Mouse (Mus musculus) gastrocnemius, postnatal 14 days (tissue): ENCODE results near the gene Arl14. TPM values are rescaled to one million over a fixed set of nuclear protein-coding genes. Genes with fewer than 3 reads are reported as not detected.

Experiments used
- DNase-seq: peaks from one replicate; pipeline ENCODE4 v3.0.0; 2021; ENCODE audit warnings: mixed read lengths
- intact Hi-C: fragments of 180-260 bp; cut with DNase I; formaldehyde crosslinking; loops from one replicate; pipeline ENCODE4 v1.15.1; 2025; ENCODE audit warnings: low total_unique reads
- long read RNA-seq, 2 experiments: library from polyadenylated mRNA; stranded (forward); transcript quantifications; one replicate each; pipeline ENCODE4 v2.0.0; 2021
- total RNA-seq, 2 experiments: library from RNA; stranded (reverse); gene quantifications; 2 replicates each; pipeline ENCODE4 v1.2.3; 2021

The Arl14 gene
- total RNA-seq: not detected
- long read RNA-seq, experiment 1: 0 reads
- long read RNA-seq, experiment 2: 0 reads

GRCm38 (mm10) chr3:69221806-69222501 is at the start of gene Arl14:
Gene Arl14 (plus strand): TSS chr3:69222419.
- intact Hi-C loops: no loop called here

GRCm38 (mm10) chr3:69175229-69175628 is 47.0 kb upstream of the Arl14 start:
- DNase-seq: no peak
- intact Hi-C loops: no loop called here

More at GRCm38 (mm10) chr3:69221806-69222501, at the start of gene Arl14:
- DNase-seq: no peak

- DNase-seq: no peak
- intact Hi-C loops: no loop called here
Observed at GRCm38 (mm10) chr3:69177168-69177797, 44.9 kb upstream of the Arl14 start.

GRCm38 (mm10) chr3:69177914-69178313 is 44.3 kb upstream of the Arl14 start:
- intact Hi-C loops: no loop called here

GRCm38 (mm10) chr3:69178365-69179004 is 43.7 kb upstream of the Arl14 start:
- intact Hi-C loops: no loop called here
- DNase-seq: no peak

More at GRCm38 (mm10) chr3:69177914-69178313, 44.3 kb upstream of the Arl14 start:
- DNase-seq: no peak

- intact Hi-C loops: no loop called here
- DNase-seq: no peak
Observed at GRCm38 (mm10) chr3:69181531-69181930, 40.7 kb upstream of the Arl14 start.

- intact Hi-C loops: no loop called here
- DNase-seq: no peak
Observed at GRCm38 (mm10) chr3:69182225-69182624, 40.0 kb upstream of the Arl14 start.

GRCm38 (mm10) chr3:69185244-69185643 is 37.0 kb upstream of the Arl14 start:
- intact Hi-C loops: no loop called here
- DNase-seq: no peak

GRCm38 (mm10) chr3:69186031-69186430 is 36.2 kb upstream of the Arl14 start:
- intact Hi-C loops: no loop called here
- DNase-seq: no peak

- no peak for DNase-seq
Observed at GRCm38 (mm10) chr3:69186643-69187042, 35.6 kb upstream of the Arl14 start.

GRCm38 (mm10) chr3:69192995-69193394 is 29.2 kb upstream of the Arl14 start:
- intact Hi-C loops: no loop called here
- DNase-seq: no peak

More at GRCm38 (mm10) chr3:69186643-69187042, 35.6 kb upstream of the Arl14 start:
- intact Hi-C loops: no loop called here

GRCm38 (mm10) chr3:69194496-69194895 is 27.7 kb upstream of the Arl14 start:
- DNase-seq: no peak
- intact Hi-C loops: no loop called here

- DNase-seq: no peak
- intact Hi-C loops: no loop called here
Observed at GRCm38 (mm10) chr3:69195251-69195650, 27.0 kb upstream of the Arl14 start.

- DNase-seq: peak; percentile 15
- intact Hi-C loops: no loop called here
Observed at GRCm38 (mm10) chr3:69198098-69198497, 24.1 kb upstream of the Arl14 start.

GRCm38 (mm10) chr3:69200251-69200650 is 22.0 kb upstream of the Arl14 start:
- intact Hi-C loops: no loop called here
- DNase-seq: no peak

- no peak for DNase-seq
- intact Hi-C loops: no loop called here
Observed at GRCm38 (mm10) chr3:69201206-69201605, 21.0 kb upstream of the Arl14 start.

- intact Hi-C loops: no loop called here
- no peak for DNase-seq
Observed at GRCm38 (mm10) chr3:69202876-69203275, 19.3 kb upstream of the Arl14 start.

GRCm38 (mm10) chr3:69205266-69206054 is 16.8 kb upstream of the Arl14 start:
- intact Hi-C loops: no loop called here
- peak; percentile 10 for DNase-seq

GRCm38 (mm10) chr3:69206193-69206893 is 15.9 kb upstream of the Arl14 start:
- intact Hi-C loops: no loop called here
- DNase-seq: no peak
